8 mouse cellular contexts compared by ENCODE assay signal in genomic region chr12:3235646-3236161, GRCm38 (mm10).
A peak's percentile ranks its signal among the peaks of the same experiment; 100 is the strongest.
DNase-seq lines count a peak whose midpoint lies in the region; ATAC-seq and TF ChIP-seq lines count a peak whose summit lies in the region.

No protein-coding gene starts in this region.

- no peaks in the 10 kb centered on the region for H3K4me1 ChIP-seq in embryonic facial prominence, embryonic 14.5 days (ENCODE audit: control insufficient read depth, insufficient read depth, low read length)
- H3K4me1 ChIP-seq in limb, embryonic 14.5 days (ENCODE audit: control insufficient read depth, insufficient read depth, low read length), result peaks cover 3% of the 10 kb centered on the region; the same call in 1 of the 2 replicates
- H3K4me1 ChIP-seq in midbrain, postnatal 0 days (ENCODE audit: insufficient read depth, low read length), result no peaks in the 10 kb centered on the region

- peak overlapping the region; percentile 60 for H3K4me3 ChIP-seq in embryonic facial prominence, embryonic 14.5 days (ENCODE audit: low read depth, low read length)
- H3K4me3 ChIP-seq in limb, embryonic 14.5 days (replicated peaks; ENCODE audit: low read length), result peak overlapping the region; percentile 67
- H3K4me3 ChIP-seq in midbrain, postnatal 0 days (ENCODE audit: low read depth, low read length), result peak overlapping the region; percentile 53

- no peaks in the 10 kb centered on the region for H3K9me3 ChIP-seq in embryonic facial prominence, embryonic 14.5 days (ENCODE audit: control insufficient read depth, low read length)
- peaks cover 4% of the 10 kb centered on the region; the same call in 1 of the 2 replicates for H3K9me3 ChIP-seq in limb, embryonic 14.5 days (ENCODE audit: control insufficient read depth, low read length)
- no peaks in the 10 kb centered on the region for H3K9me3 ChIP-seq in midbrain, postnatal 0 days (ENCODE audit: low read length)

- H3K27ac ChIP-seq in embryonic facial prominence, embryonic 14.5 days (replicated peaks; ENCODE audit: low read depth, low read length), result peak overlapping the region; percentile 94
- peak overlapping the region; percentile 87 for H3K27ac ChIP-seq in limb, embryonic 14.5 days (replicated peaks; ENCODE audit: low read depth, low read length)
- H3K27ac ChIP-seq in midbrain, postnatal 0 days (ENCODE audit: low read depth, low read length), result peak overlapping the region; percentile 88

- peak; percentile 82 for ATAC-seq in embryonic facial prominence, embryonic 14.5 days (ENCODE audit: low read depth)
- peak; percentile 89 for ATAC-seq in limb, embryonic 14.5 days (ENCODE audit: low FRiP score, low read depth)
- ATAC-seq in midbrain, postnatal 0 days (ENCODE audit: low FRiP score), result peak; percentile 88

- peaks cover 33% of the 10 kb centered on the region for H3K36me3 ChIP-seq in embryonic facial prominence, embryonic 14.5 days (ENCODE audit: control insufficient read depth, insufficient read depth, low read length)
- H3K36me3 ChIP-seq in limb, embryonic 14.5 days (ENCODE audit: control insufficient read depth, insufficient read depth, low read length), result peaks cover 34% of the 10 kb centered on the region
- peaks cover 14% of the 10 kb centered on the region for H3K36me3 ChIP-seq in midbrain, postnatal 0 days (ENCODE audit: insufficient read depth, low read length)

- peak overlapping the region; percentile 61 for H3K4me2 ChIP-seq in embryonic facial prominence, embryonic 14.5 days (ENCODE audit: low read depth, low read length)
- peak overlapping the region; percentile 49 for H3K4me2 ChIP-seq in limb, embryonic 14.5 days (replicated peaks; ENCODE audit: low read depth, low read length, severe bottlenecking)
- peak overlapping the region; percentile 45 for H3K4me2 ChIP-seq in midbrain, postnatal 0 days (ENCODE audit: low read depth, low read length, poor library complexity, severe bottlenecking)

- peak; percentile 75 for DNase-seq in 3134 (ENCODE audit: extremely low read depth, insufficient read length, low spot score)
- DNase-seq in adrenal gland, postnatal 25 days, result peak; percentile 94
- DNase-seq in embryonic facial prominence, embryonic 14.5 days (ENCODE audit: low spot score), result peak; percentile 93
- DNase-seq in heart, adult 8-10 months (ENCODE audit: low spot score), result peak; percentile 89
- DNase-seq in kidney, adult 9 months, result peak; percentile 95
- DNase-seq in limb, embryonic 14.5 days (ENCODE audit: low spot score), result peak; percentile 86
- DNase-seq in midbrain, postnatal 0 days (ENCODE audit: low spot score), result peak; percentile 94
- DNase-seq in spleen, postnatal 4 days (ENCODE audit: low spot score in 2 of 2), result peak; percentile 93 to 98

- H3K9ac ChIP-seq in embryonic facial prominence, embryonic 14.5 days (ENCODE audit: low read depth, low read length), result peak overlapping the region; percentile 67
- peak overlapping the region; percentile 56 for H3K9ac ChIP-seq in limb, embryonic 14.5 days (ENCODE audit: low read depth, low read length, severe bottlenecking)
- H3K9ac ChIP-seq in midbrain, postnatal 0 days (replicated peaks; ENCODE audit: low read length, poor library complexity, severe bottlenecking), result peak overlapping the region; percentile 55

- TF ChIP-seq POLR2A in limb, embryonic 14.5 days (IDR thresholded peaks at IDR 0.05; ENCODE audit: borderline replicate concordance, extremely low read depth, insufficient read depth, insufficient read length), result no peak

- TF ChIP-seq CTCF in midbrain, postnatal 0 days (IDR thresholded peaks at IDR 0.05), result peak; percentile 95

- WGBS in embryonic facial prominence, embryonic 14.5 days, result 26% methylated on average over 36 of the region's 39 CpGs
- WGBS in limb, embryonic 14.5 days, result 17% methylated on average over 39 of the region's 39 CpGs
- WGBS in midbrain, postnatal 0 days, result 11% methylated on average over 39 of the region's 39 CpGs

- H3K27me3 ChIP-seq in embryonic facial prominence, embryonic 14.5 days (replicated peaks; ENCODE audit: control insufficient read depth, insufficient read depth, low read length), result no peaks in the 10 kb centered on the region
- H3K27me3 ChIP-seq in limb, embryonic 14.5 days (ENCODE audit: control insufficient read depth, insufficient read depth, low read length), result no peaks in the 10 kb centered on the region
- H3K27me3 ChIP-seq in midbrain, postnatal 0 days (ENCODE audit: insufficient read depth, low read length), result no peaks in the 10 kb centered on the region

Comparison
In these comparisons a context has a peak if more than half of its experiments do, and no peak if none do; other contexts are left out.
1. Peak in every context shown above with its lines: DNase-seq, ATAC-seq, H3K4me3 ChIP-seq and H3K27ac ChIP-seq.